8 mouse cellular contexts compared by ENCODE assay signal in the genomic region with DNA sequence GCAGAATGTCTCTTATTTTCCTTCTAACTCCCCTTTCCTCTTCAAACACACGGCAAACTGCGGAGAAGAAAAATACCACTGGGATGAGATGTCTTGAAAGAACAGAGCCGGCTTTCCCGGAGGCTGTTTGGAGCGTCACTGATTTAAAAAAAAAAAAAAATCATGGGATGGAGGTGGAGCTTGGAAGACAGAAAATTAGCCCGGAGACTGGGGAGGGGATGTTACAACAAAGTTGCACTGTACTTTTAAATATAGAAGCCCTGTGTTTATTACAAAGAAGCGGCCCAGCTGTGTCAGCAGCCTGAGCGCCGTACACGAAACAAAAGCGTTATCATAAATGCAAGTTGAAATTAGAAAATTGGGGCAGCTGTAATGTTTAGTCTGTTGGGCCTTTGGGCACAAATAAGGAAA. TPM values are rescaled to one million over a fixed set of nuclear protein-coding genes. Genes with fewer than 3 reads are reported as not detected.
DNase-seq lines count a peak whose midpoint lies in the region; ATAC-seq and TF ChIP-seq lines count a peak whose summit lies in the region.

No protein-coding gene starts in this region.

- H3K9ac ChIP-seq in forebrain, embryonic 11.5 days (ENCODE audit: low read length), result peak overlapping the region; percentile 98
- H3K9ac ChIP-seq in hindbrain, embryonic 16.5 days (ENCODE audit: low read depth, low read length), result peak overlapping the region; percentile 99
- H3K9ac ChIP-seq in limb, embryonic 14.5 days (ENCODE audit: low read depth, low read length, severe bottlenecking), result peak overlapping the region; percentile 98
- H3K9ac ChIP-seq in midbrain, postnatal 0 days (replicated peaks; ENCODE audit: low read length, poor library complexity, severe bottlenecking), result peak overlapping the region; percentile 68

- DNase-seq in gastrocnemius, adult 2 months, result no peak
- DNase-seq in gastrocnemius, adult 8-10 months (ENCODE audit: low spot score in 2 of 2), result no peak
- DNase-seq in Muller cell, postnatal 12 days (ENCODE audit: inconsistent ontology term), result peak; percentile 68
- DNase-seq in forebrain, embryonic 11.5 days (ENCODE audit: low spot score), result no peak
- DNase-seq in limb, embryonic 14.5 days (ENCODE audit: low spot score), result peak; percentile 72
- peak; percentile 68 for DNase-seq in midbrain, postnatal 0 days (ENCODE audit: low spot score)

- peak overlapping the region; percentile 100 for H3K4me3 ChIP-seq in gastrocnemius, adult 2 months
- H3K4me3 ChIP-seq in forebrain, embryonic 11.5 days (ENCODE audit: low read depth, low read length), result peak overlapping the region; percentile 89
- H3K4me3 ChIP-seq in hindbrain, embryonic 16.5 days (ENCODE audit: low read length), result peak overlapping the region; percentile 93
- peak overlapping the region; percentile 97 for H3K4me3 ChIP-seq in limb, embryonic 14.5 days (replicated peaks; ENCODE audit: low read length)
- peak overlapping the region; percentile 97 for H3K4me3 ChIP-seq in midbrain, postnatal 0 days (ENCODE audit: low read depth, low read length)

- no peaks in the 10 kb centered on the region for H3K36me3 ChIP-seq in forebrain, embryonic 11.5 days (ENCODE audit: control insufficient read depth, insufficient read depth, low read length)
- no peaks in the 10 kb centered on the region for H3K36me3 ChIP-seq in hindbrain, embryonic 16.5 days (ENCODE audit: control insufficient read depth, insufficient read depth, low read length)
- peaks cover 12% of the 10 kb centered on the region for H3K36me3 ChIP-seq in limb, embryonic 14.5 days (ENCODE audit: control insufficient read depth, insufficient read depth, low read length)
- no peaks in the 10 kb centered on the region for H3K36me3 ChIP-seq in midbrain, postnatal 0 days (ENCODE audit: insufficient read depth, low read length)

- WGBS in forebrain, embryonic 11.5 days, result under 1% methylated on average over 11 of the region's 11 CpGs
- under 1% methylated on average over 11 of the region's 11 CpGs for WGBS in hindbrain, embryonic 16.5 days
- WGBS in limb, embryonic 14.5 days, result 0% methylated on average over 11 of the region's 11 CpGs
- 0% methylated on average over 11 of the region's 11 CpGs for WGBS in midbrain, postnatal 0 days

- H3K4me1 ChIP-seq in forebrain, embryonic 11.5 days (replicated peaks; ENCODE audit: control insufficient read depth, insufficient read depth, low read length), result peaks cover 12% of the 10 kb centered on the region
- H3K4me1 ChIP-seq in hindbrain, embryonic 16.5 days (ENCODE audit: control insufficient read depth, insufficient read depth, low read depth, low read length), result peaks cover 30% of the 10 kb centered on the region
- H3K4me1 ChIP-seq in limb, embryonic 14.5 days (ENCODE audit: control insufficient read depth, insufficient read depth, low read length), result peaks cover 29% of the 10 kb centered on the region
- H3K4me1 ChIP-seq in midbrain, postnatal 0 days (ENCODE audit: insufficient read depth, low read length), result peaks cover 8% of the 10 kb centered on the region

- H3K9me3 ChIP-seq in forebrain, embryonic 11.5 days (ENCODE audit: control insufficient read depth, low read length), result no peaks in the 10 kb centered on the region
- no peaks in the 10 kb centered on the region for H3K9me3 ChIP-seq in hindbrain, embryonic 16.5 days (ENCODE audit: control insufficient read depth, low read length)
- no peaks in the 10 kb centered on the region for H3K9me3 ChIP-seq in limb, embryonic 14.5 days (ENCODE audit: control insufficient read depth, low read length)
- H3K9me3 ChIP-seq in midbrain, postnatal 0 days (ENCODE audit: low read length), result no peaks in the 10 kb centered on the region

- H3K27ac ChIP-seq in gastrocnemius, adult 2 months, result peak overlapping the region; percentile 100
- peak overlapping the region; percentile 100 for H3K27ac ChIP-seq in forebrain, embryonic 11.5 days (ENCODE audit: low read depth, low read length)
- peak overlapping the region; percentile 100 for H3K27ac ChIP-seq in hindbrain, embryonic 16.5 days (ENCODE audit: low read depth, low read length)
- peak overlapping the region; percentile 100 for H3K27ac ChIP-seq in limb, embryonic 14.5 days (replicated peaks; ENCODE audit: low read depth, low read length)
- H3K27ac ChIP-seq in midbrain, postnatal 0 days (ENCODE audit: low read depth, low read length), result peak overlapping the region; percentile 100

- no peak for TF ChIP-seq POLR2A in limb, embryonic 14.5 days (IDR thresholded peaks at IDR 0.05; ENCODE audit: borderline replicate concordance, extremely low read depth, insufficient read depth, insufficient read length)

- H3K4me2 ChIP-seq in forebrain, embryonic 11.5 days (ENCODE audit: low read depth, low read length, severe bottlenecking), result peak overlapping the region; percentile 69
- peak overlapping the region; percentile 78 for H3K4me2 ChIP-seq in hindbrain, embryonic 16.5 days (ENCODE audit: low read length)
- peak overlapping the region; percentile 72 for H3K4me2 ChIP-seq in limb, embryonic 14.5 days (replicated peaks; ENCODE audit: low read depth, low read length, severe bottlenecking)
- H3K4me2 ChIP-seq in midbrain, postnatal 0 days (ENCODE audit: low read depth, low read length, poor library complexity, severe bottlenecking), result peak overlapping the region; percentile 64

- no peaks in the 10 kb centered on the region; the same call in 1 of the 2 replicates for H3K27me3 ChIP-seq in forebrain, embryonic 11.5 days (ENCODE audit: control insufficient read depth, insufficient read depth, low read length)
- no peaks in the 10 kb centered on the region for H3K27me3 ChIP-seq in hindbrain, embryonic 16.5 days (replicated peaks; ENCODE audit: control insufficient read depth, insufficient read depth, low read length)
- no peaks in the 10 kb centered on the region for H3K27me3 ChIP-seq in limb, embryonic 14.5 days (ENCODE audit: control insufficient read depth, insufficient read depth, low read length)
- no peaks in the 10 kb centered on the region for H3K27me3 ChIP-seq in midbrain, postnatal 0 days (ENCODE audit: insufficient read depth, low read length)

- no peak for ATAC-seq in forebrain, embryonic 11.5 days (replicated peaks; ENCODE audit: low FRiP score)
- ATAC-seq in hindbrain, embryonic 16.5 days, result no peak
- ATAC-seq in limb, embryonic 14.5 days (ENCODE audit: low FRiP score, low read depth), result no peak
- ATAC-seq in midbrain, postnatal 0 days (ENCODE audit: low FRiP score), result no peak
- ATAC-seq in granulocyte monocyte progenitor cell, adult 5-6 weeks (replicated peaks; ENCODE audit: poor library complexity, severe bottlenecking), result no peak

- no peak for TF ChIP-seq CTCF in gastrocnemius, adult 2 months (IDR thresholded peaks at IDR 0.05)
- no peak for TF ChIP-seq CTCF in midbrain, postnatal 0 days (IDR thresholded peaks at IDR 0.05)

- intact Hi-C loops in gastrocnemius, adult 2 months (cut with DNase I), result loop anchor here (5.0 kb wide), 1 partner anchor 90 kb away; the partner anchor contains the start of gene Naa16

RNA-seq across cellular contexts. Expression of gene Wbp4, which starts 0.9 kb away (rescaled TPM):
- 10 to 100 TPM; 19.3 to 25.7 TPM for total RNA-seq in gastrocnemius, adult 2 months (2021)
- total RNA-seq in gastrocnemius, adult 8-10 months (2022), result 10 to 100 TPM; 18.1 to 23.2 (median 20.3) TPM
- 58.4 and 58.6 TPM in 2 replicates for polyA plus RNA-seq in forebrain, embryonic 11.5 days (2014; fragmentation: Nextera tagmentation; extraction: Ambion mirVana)
- 38.7 and 38.9 TPM in 2 replicates for polyA plus RNA-seq in hindbrain, embryonic 16.5 days (2015; fragmentation: Nextera tagmentation; extraction: Ambion mirVana)
- polyA plus RNA-seq in limb, embryonic 14.5 days (2012; rRNA removed), result 16.5 and 22.6 TPM in 2 replicates
- polyA plus RNA-seq in limb, embryonic 14.5 days (2014; fragmentation: Nextera tagmentation; extraction: Ambion mirVana), result 44.1 and 47.2 TPM in 2 replicates
- 30.5 and 38.1 TPM in 2 replicates for total RNA-seq in midbrain, postnatal 0 days (2014; rRNA removed)
- polyA plus RNA-seq in midbrain, postnatal 0 days (2015; fragmentation: Nextera tagmentation; extraction: Ambion mirVana), result 51.6 and 54.2 TPM in 2 replicates
- 15.3 and 28.1 TPM in 2 replicates for total RNA-seq in granulocyte monocyte progenitor cell, adult 5-6 weeks (2014; fragmentation: Nextera tagmentation)
- total RNA-seq in granulocyte monocyte progenitor cell, adult 5-6 weeks (2017), result 70.8 and 75.0 TPM in 2 replicates

RNA-seq across cellular contexts. Expression of gene Elf1, which starts 1.3 kb away (rescaled TPM):
- 1 to 10 TPM; 4.6 to 6.0 TPM for total RNA-seq in gastrocnemius, adult 2 months (2021)
- total RNA-seq in gastrocnemius, adult 8-10 months (2022), result 1 to 10 TPM; 3.0 to 4.3 (median 4.0) TPM
- polyA plus RNA-seq in forebrain, embryonic 11.5 days (2014; fragmentation: Nextera tagmentation; extraction: Ambion mirVana), result 7.5 and 7.6 TPM in 2 replicates
- 1.7 and 2.4 TPM in 2 replicates for polyA plus RNA-seq in hindbrain, embryonic 16.5 days (2015; fragmentation: Nextera tagmentation; extraction: Ambion mirVana)
- polyA plus RNA-seq in limb, embryonic 14.5 days (2012; rRNA removed), result 12.7 and 15.3 TPM in 2 replicates
- polyA plus RNA-seq in limb, embryonic 14.5 days (2014; fragmentation: Nextera tagmentation; extraction: Ambion mirVana), result 15.8 and 18.7 TPM in 2 replicates
- total RNA-seq in midbrain, postnatal 0 days (2014; rRNA removed), result 7.2 TPM in 2 replicates
- 2.1 and 2.2 TPM in 2 replicates for polyA plus RNA-seq in midbrain, postnatal 0 days (2015; fragmentation: Nextera tagmentation; extraction: Ambion mirVana)
- 92.6 and 98.6 TPM in 2 replicates for total RNA-seq in granulocyte monocyte progenitor cell, adult 5-6 weeks (2014; fragmentation: Nextera tagmentation)
- total RNA-seq in granulocyte monocyte progenitor cell, adult 5-6 weeks (2017), result 178 and 188 TPM in 2 replicates

RNA-seq across cellular contexts. Expression of gene Kbtbd6, which starts 30.6 kb away (rescaled TPM):
- under 1 TPM in 1 of 2 experiments, not detected in 1; 0.20 TPM for total RNA-seq in gastrocnemius, adult 2 months (2021)
- total RNA-seq in gastrocnemius, adult 8-10 months (2022), result not detected
- polyA plus RNA-seq in forebrain, embryonic 11.5 days (2014; fragmentation: Nextera tagmentation; extraction: Ambion mirVana), result 7.9 and 8.1 TPM in 2 replicates
- 1.6 and 2.0 TPM in 2 replicates for polyA plus RNA-seq in hindbrain, embryonic 16.5 days (2015; fragmentation: Nextera tagmentation; extraction: Ambion mirVana)
- polyA plus RNA-seq in limb, embryonic 14.5 days (2012; rRNA removed), result 2.1 and 2.4 TPM in 2 replicates
- polyA plus RNA-seq in limb, embryonic 14.5 days (2014; fragmentation: Nextera tagmentation; extraction: Ambion mirVana), result 2.1 and 2.5 TPM in 2 replicates
- total RNA-seq in midbrain, postnatal 0 days (2014; rRNA removed), result 2.6 and 4.2 TPM in 2 replicates
- polyA plus RNA-seq in midbrain, postnatal 0 days (2015; fragmentation: Nextera tagmentation; extraction: Ambion mirVana), result 0.83 and 0.96 TPM in 2 replicates
- 0.77 and 1.3 TPM in 2 replicates for total RNA-seq in granulocyte monocyte progenitor cell, adult 5-6 weeks (2014; fragmentation: Nextera tagmentation)
- total RNA-seq in granulocyte monocyte progenitor cell, adult 5-6 weeks (2017), result 6.2 and 7.2 TPM in 2 replicates

RNA-seq across cellular contexts. Expression of gene Kbtbd7, which starts 55.9 kb away (rescaled TPM):
- 1 to 10 TPM; 5.4 to 7.2 TPM for total RNA-seq in gastrocnemius, adult 2 months (2021)
- 1 to 10 TPM; 5.2 to 6.9 (median 6.0) TPM for total RNA-seq in gastrocnemius, adult 8-10 months (2022)
- polyA plus RNA-seq in forebrain, embryonic 11.5 days (2014; fragmentation: Nextera tagmentation; extraction: Ambion mirVana), result 19.7 and 21.3 TPM in 2 replicates
- 16.2 and 20.1 TPM in 2 replicates for polyA plus RNA-seq in hindbrain, embryonic 16.5 days (2015; fragmentation: Nextera tagmentation; extraction: Ambion mirVana)
- 9.8 and 11.4 TPM in 2 replicates for polyA plus RNA-seq in limb, embryonic 14.5 days (2012; rRNA removed)
- 14.0 and 19.0 TPM in 2 replicates for polyA plus RNA-seq in limb, embryonic 14.5 days (2014; fragmentation: Nextera tagmentation; extraction: Ambion mirVana)
- total RNA-seq in midbrain, postnatal 0 days (2014; rRNA removed), result 36.5 and 39.8 TPM in 2 replicates
- polyA plus RNA-seq in midbrain, postnatal 0 days (2015; fragmentation: Nextera tagmentation; extraction: Ambion mirVana), result 11.3 TPM in 2 replicates
- total RNA-seq in granulocyte monocyte progenitor cell, adult 5-6 weeks (2014; fragmentation: Nextera tagmentation), result 6.0 and 10.0 TPM in 2 replicates
- total RNA-seq in granulocyte monocyte progenitor cell, adult 5-6 weeks (2017), result 13.9 and 15.7 TPM in 2 replicates

Comparison
In these comparisons a context has a peak if more than half of its experiments do, and no peak if none do; other contexts are left out.
1. DNase-seq: peak in Muller cell, postnatal 12 days (single experiment), limb, embryonic 14.5 days (single experiment) and midbrain, postnatal 0 days (single experiment); none in gastrocnemius, adult 2 months (single experiment), gastrocnemius, adult 8-10 months (0 of 2) and forebrain, embryonic 11.5 days (single experiment).
2. RNA of gene Elf1, which starts 1.3 kb away (total RNA-seq): 92.6 to 188 TPM in granulocyte monocyte progenitor cell, adult 5-6 weeks; 7.2 TPM in midbrain, postnatal 0 days, 4.6 to 6.0 TPM in gastrocnemius, adult 2 months and 3.0 to 4.3 TPM in gastrocnemius, adult 8-10 months; every median in the first group is over 10 times any median in the second.
3. Peak in every context shown above with its lines, with median percentiles within 50 percentile points of each other: H3K27ac ChIP-seq, H3K4me3 ChIP-seq, H3K4me2 ChIP-seq and H3K9ac ChIP-seq.